Mouse (Mus musculus) neural tube, embryonic 13.5 days (tissue): ENCODE data around the gene 4930544D05Rik. TPM values are rescaled to one million over a fixed set of nuclear protein-coding genes. Genes with fewer than 3 reads are reported as not detected.
A peak's percentile ranks its signal among the peaks of the same experiment; 100 is the strongest.
"Not testable (repeated sequence)": the region's sequence is repeated elsewhere in the genome, so short reads cannot be mapped to it uniquely, and the experiment has no call there.

Source experiments
- ATAC-seq: fragments of 200-750 bp; cut with Nextera tagmentation; 2 replicates; pipeline ENCODE4 v1.8.0; 2017; ENCODE audit warnings: low read depth, mild to moderate bottlenecking, moderate TSS enrichment, moderate library complexity
- H3K27ac ChIP-seq: fragments of 300-500 bp; sonication (generic); replicated peaks from 2 replicates; pipeline ENCODE4 v1.5.1; 2015; ENCODE audit warnings: moderate library complexity, mild to moderate bottlenecking, inconsistent platforms
- H3K27me3 ChIP-seq: fragments of 300-500 bp; sonication (generic); 2 replicates; pipeline ENCODE4 v1.6.1; 2015; ENCODE audit warnings: mild to moderate bottlenecking, inconsistent platforms
- H3K36me3 ChIP-seq: fragments of 300-500 bp; sonication (generic); 2 replicates; pipeline ENCODE4 v1.6.1; 2015; ENCODE audit warnings: mild to moderate bottlenecking, inconsistent platforms
- H3K4me1 ChIP-seq: fragments of 300-500 bp; sonication (generic); replicated peaks from 2 replicates; pipeline ENCODE4 v1.6.1; 2015; ENCODE audit warnings: inconsistent platforms
- H3K4me2 ChIP-seq: fragments of 300-500 bp; sonication (generic); 2 replicates; pipeline ENCODE4 v1.6.1; 2015; ENCODE audit warnings: inconsistent platforms, mild to moderate bottlenecking, moderate library complexity
- H3K4me3 ChIP-seq: fragments of 300-500 bp; sonication (generic); 2 replicates; pipeline ENCODE4 v1.5.1; 2015; ENCODE audit warnings: mild to moderate bottlenecking, inconsistent platforms
- H3K9ac ChIP-seq: fragments of 300-500 bp; sonication (generic); 2 replicates; pipeline ENCODE4 v1.6.1; 2015; ENCODE audit warnings: moderate library complexity, mild to moderate bottlenecking, inconsistent platforms
- H3K9me3 ChIP-seq: fragments of 300-500 bp; sonication (generic); 2 replicates; pipeline ENCODE4 v1.6.1; 2016; ENCODE audit warnings: inconsistent platforms
- WGBS: fragments of 180-500 bp; shearing (Covaris S2); methylation state at CpG from one replicate; pipeline ENCODE4 v1.1.7; 2015; 5-methylcytosine and 5-hydroxymethylcytosine counted together
- polyA plus RNA-seq: library from polyadenylated mRNA; unstranded; fragments of >200 nt; fragmentation: Nextera tagmentation; extraction: Ambion mirVana; gene quantifications from 2 replicates; pipeline ENCODE4 v1.2.1, GENCODE M21; 2015

4930544D05Rik gene
- not detected in 2 replicates for polyA plus RNA-seq

GRCm38 (mm10) chr11:70615516-70616093 lies at the start of gene 4930544D05Rik:
Gene 4930544D05Rik (plus strand): TSS chr11:70615848.
- Histone ChIP-seq H3K27me3 (peaks cover 8% of the 10 kb centered on the region; the same call in 1 of the 2 replicates), H3K9ac (peak within 1 kb of the TSS; percentile 58), H3K9me3 (no peaks in the 10 kb centered on the region), H3K27ac (no peak within 1 kb of the TSS), H3K36me3 (peaks cover 34% of the 10 kb centered on the region), H3K4me1 (peaks cover 10% of the 10 kb centered on the region), H3K4me2 (peak within 1 kb of the TSS; percentile 51), H3K4me3 (peak within 1 kb of the TSS; percentile 21)
- ATAC-seq = no peak; the same call in 1 of the 2 replicates
- 13% methylated on average over 21 of the region's 21 CpGs for WGBS

- H3K4me3 ChIP-seq = no peak overlapping the region
- H3K9me3 ChIP-seq = no peaks in the 10 kb centered on the region
- no peak for ATAC-seq
- no peak overlapping the region for H3K27ac ChIP-seq
- H3K4me1 ChIP-seq = peaks cover 53% of the 10 kb centered on the region
- WGBS = 32% methylated on average over 7 of the region's 7 CpGs
- 0 out of 2 replicates have a peak overlapping the region, but pooled peaks have one; percentile 6 for H3K9ac ChIP-seq
- no peak overlapping the region for H3K4me2 ChIP-seq
- no peaks in the 10 kb centered on the region for H3K36me3 ChIP-seq
- no peaks in the 10 kb centered on the region for H3K27me3 ChIP-seq
These were observed 49.1 kb upstream of the 4930544D05Rik start for GRCm38 (mm10) chr11:70566586-70566985.

GRCm38 (mm10) chr11:70570614-70571013 lies 45.0 kb upstream of the 4930544D05Rik start:
- ATAC-seq, H3K4me2 ChIP-seq, H3K4me3 ChIP-seq, H3K9me3 ChIP-seq, H3K27ac ChIP-seq, H3K9ac ChIP-seq, H3K27me3 ChIP-seq, H3K36me3 ChIP-seq: not testable (repeated sequence)
- H3K4me1 ChIP-seq = peaks cover 50% of the 10 kb centered on the region
- WGBS = 88% methylated on average over 1 of the region's 1 CpGs

GRCm38 (mm10) chr11:70571641-70572040 lies 44.0 kb upstream of the 4930544D05Rik start:
- H3K27ac ChIP-seq = no peak overlapping the region
- ATAC-seq = no peak
- peaks cover 44% of the 10 kb centered on the region for H3K4me1 ChIP-seq
- no peaks in the 10 kb centered on the region for H3K36me3 ChIP-seq
- 77% methylated on average over 1 of the region's 1 CpGs for WGBS
- no peaks in the 10 kb centered on the region for H3K27me3 ChIP-seq
- H3K9me3 ChIP-seq = no peaks in the 10 kb centered on the region
- no peak overlapping the region for H3K4me3 ChIP-seq
- no peak overlapping the region for H3K9ac ChIP-seq
- no peak overlapping the region for H3K4me2 ChIP-seq

- no peaks in the 10 kb centered on the region for H3K36me3 ChIP-seq
- WGBS = 51% methylated on average over 5 of the region's 5 CpGs
- peaks cover 44% of the 10 kb centered on the region for H3K4me1 ChIP-seq
- H3K9ac ChIP-seq = no peak overlapping the region
- H3K27me3 ChIP-seq = no peaks in the 10 kb centered on the region
- H3K9me3 ChIP-seq = no peaks in the 10 kb centered on the region
- H3K4me2 ChIP-seq = no peak overlapping the region
- no peak for ATAC-seq
- H3K27ac ChIP-seq = 0 out of 2 replicates have a peak overlapping the region, but pooled peaks have one; percentile 43
- no peak overlapping the region for H3K4me3 ChIP-seq
These were observed 43.2 kb upstream of the 4930544D05Rik start for GRCm38 (mm10) chr11:70572348-70572902.

- no peaks in the 10 kb centered on the region for H3K27me3 ChIP-seq
- peak overlapping the region; percentile 9; the same call in 1 of the 2 replicates for H3K4me2 ChIP-seq
- H3K4me3 ChIP-seq = no peak overlapping the region
- H3K36me3 ChIP-seq = no peaks in the 10 kb centered on the region
- H3K27ac ChIP-seq = peak overlapping the region; percentile 43; the same call in 1 of the 2 replicates
- WGBS = 41% methylated on average over 6 of the region's 6 CpGs
- ATAC-seq = no peak
- peaks cover 54% of the 10 kb centered on the region for H3K4me1 ChIP-seq
- H3K9ac ChIP-seq = no peak overlapping the region
- no peaks in the 10 kb centered on the region for H3K9me3 ChIP-seq
These were observed 41.8 kb upstream of the 4930544D05Rik start for GRCm38 (mm10) chr11:70573872-70574271.

GRCm38 (mm10) chr11:70577201-70577600 lies 38.4 kb upstream of the 4930544D05Rik start:
- Histone ChIP-seq H3K9me3 (no peaks in the 10 kb centered on the region), H3K4me3 (no peak overlapping the region), H3K36me3 (no peaks in the 10 kb centered on the region), H3K9ac (peak overlapping the region; percentile 12; the same call in 1 of the 2 replicates), H3K4me2 (no peak overlapping the region), H3K4me1 (peaks cover 59% of the 10 kb centered on the region), H3K27me3 (no peaks in the 10 kb centered on the region), H3K27ac (no peak overlapping the region)
- no peak for ATAC-seq
- 83% methylated on average over 3 of the region's 3 CpGs for WGBS

- no peak for ATAC-seq
- 92% methylated on average over 6 of the region's 6 CpGs for WGBS
- Histone ChIP-seq H3K4me3 (no peak overlapping the region), H3K27ac (no peak overlapping the region), H3K4me1 (peaks cover 60% of the 10 kb centered on the region), H3K4me2 (no peak overlapping the region), H3K9me3 (no peaks in the 10 kb centered on the region), H3K36me3 (no peaks in the 10 kb centered on the region), H3K27me3 (no peaks in the 10 kb centered on the region), H3K9ac (no peak overlapping the region)
These were observed 36.7 kb upstream of the 4930544D05Rik start for GRCm38 (mm10) chr11:70578962-70579361.

- Histone ChIP-seq H3K4me2 (no peak overlapping the region), H3K27ac (no peak overlapping the region), H3K4me3 (no peak overlapping the region), H3K9me3 (no peaks in the 10 kb centered on the region), H3K4me1 (peaks cover 66% of the 10 kb centered on the region), H3K9ac (peak overlapping the region; percentile 31; the same call in 1 of the 2 replicates), H3K36me3 (no peaks in the 10 kb centered on the region), H3K27me3 (no peaks in the 10 kb centered on the region)
- no peak for ATAC-seq
- 79% methylated on average over 9 of the region's 9 CpGs for WGBS
These were observed 35.8 kb upstream of the 4930544D05Rik start for GRCm38 (mm10) chr11:70579710-70580357.

GRCm38 (mm10) chr11:70580358-70580720 lies 35.3 kb upstream of the 4930544D05Rik start:
- H3K4me1 ChIP-seq = peaks cover 69% of the 10 kb centered on the region
- no peaks in the 10 kb centered on the region for H3K9me3 ChIP-seq
- no peak overlapping the region for H3K27ac ChIP-seq
- H3K36me3 ChIP-seq = no peaks in the 10 kb centered on the region
- peak overlapping the region; percentile 31 for H3K9ac ChIP-seq
- no peak overlapping the region for H3K4me2 ChIP-seq
- no peak overlapping the region for H3K4me3 ChIP-seq
- ATAC-seq = no peak
- H3K27me3 ChIP-seq = no peaks in the 10 kb centered on the region
- WGBS = 55% methylated on average over 5 of the region's 5 CpGs

GRCm38 (mm10) chr11:70580921-70581320 lies 34.7 kb upstream of the 4930544D05Rik start:
- Histone ChIP-seq H3K4me3 (no peak overlapping the region), H3K4me1 (peaks cover 75% of the 10 kb centered on the region), H3K27ac (no peak overlapping the region), H3K36me3 (no peaks in the 10 kb centered on the region), H3K9me3 (no peaks in the 10 kb centered on the region), H3K4me2 (no peak overlapping the region), H3K9ac (no peak overlapping the region), H3K27me3 (no peaks in the 10 kb centered on the region)
- 90% methylated on average over 3 of the region's 3 CpGs for WGBS
- ATAC-seq = no peak

- Histone ChIP-seq H3K4me3 (no peak overlapping the region), H3K27me3 (no peaks in the 10 kb centered on the region), H3K4me2 (no peak overlapping the region), H3K9ac (no peak overlapping the region), H3K36me3 (no peaks in the 10 kb centered on the region), H3K4me1 (peaks cover 73% of the 10 kb centered on the region), H3K9me3 (no peaks in the 10 kb centered on the region), H3K27ac (no peak overlapping the region)
- ATAC-seq = no peak
- 80% methylated on average over 3 of the region's 3 CpGs for WGBS
These were observed 33.5 kb upstream of the 4930544D05Rik start for GRCm38 (mm10) chr11:70582196-70582595.
